Mouse (Mus musculus): ENCODE data around the gene Supv3l1.
"Not testable (repeated sequence)": the region's sequence is repeated elsewhere in the genome, so short reads cannot be mapped to it uniquely, and the experiment has no call there.

Supv3l1 gene

GRCm38 (mm10) chr10:62449364-62450279 lies at the start of gene Supv3l1, which contains the start of gene 4930507D05Rik:
Supv3l1 (minus strand) TSS chr10:62449738.
4930507D05Rik (plus strand) TSS chr10:62449489.
- peak; percentile 89 to 91 for DNase-seq (ENCODE audit: low spot score in 2 of 2)

GRCm38 (mm10) chr10:62491681-62492080 lies 42.1 kb upstream of the Supv3l1 start:
- not testable (repeated sequence) for DNase-seq (ENCODE audit: low spot score in 2 of 2)

DNA sequence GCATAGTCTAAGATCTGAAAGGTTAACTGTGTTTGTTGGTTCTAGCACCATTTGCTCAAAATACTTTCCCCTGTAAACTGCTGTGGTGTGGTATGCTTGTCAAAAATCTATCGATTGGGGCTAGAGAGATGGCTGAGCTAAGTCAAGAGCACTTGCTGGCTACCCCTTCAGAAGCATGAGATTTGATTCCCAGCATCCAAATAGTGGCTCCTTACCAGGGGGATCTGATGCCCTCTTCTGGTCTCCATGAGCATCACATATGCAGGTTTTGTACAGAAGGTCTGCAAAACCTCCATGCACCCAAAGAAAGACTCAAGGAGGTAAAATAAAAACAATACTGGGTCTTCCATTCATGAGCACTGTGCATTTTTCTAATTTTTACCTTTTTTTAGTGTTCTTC lies 38.7 kb upstream of the Supv3l1 start:
- peak in 1 of 2 experiments; percentile 30 for DNase-seq (ENCODE audit: low spot score in 2 of 2)

DNA sequence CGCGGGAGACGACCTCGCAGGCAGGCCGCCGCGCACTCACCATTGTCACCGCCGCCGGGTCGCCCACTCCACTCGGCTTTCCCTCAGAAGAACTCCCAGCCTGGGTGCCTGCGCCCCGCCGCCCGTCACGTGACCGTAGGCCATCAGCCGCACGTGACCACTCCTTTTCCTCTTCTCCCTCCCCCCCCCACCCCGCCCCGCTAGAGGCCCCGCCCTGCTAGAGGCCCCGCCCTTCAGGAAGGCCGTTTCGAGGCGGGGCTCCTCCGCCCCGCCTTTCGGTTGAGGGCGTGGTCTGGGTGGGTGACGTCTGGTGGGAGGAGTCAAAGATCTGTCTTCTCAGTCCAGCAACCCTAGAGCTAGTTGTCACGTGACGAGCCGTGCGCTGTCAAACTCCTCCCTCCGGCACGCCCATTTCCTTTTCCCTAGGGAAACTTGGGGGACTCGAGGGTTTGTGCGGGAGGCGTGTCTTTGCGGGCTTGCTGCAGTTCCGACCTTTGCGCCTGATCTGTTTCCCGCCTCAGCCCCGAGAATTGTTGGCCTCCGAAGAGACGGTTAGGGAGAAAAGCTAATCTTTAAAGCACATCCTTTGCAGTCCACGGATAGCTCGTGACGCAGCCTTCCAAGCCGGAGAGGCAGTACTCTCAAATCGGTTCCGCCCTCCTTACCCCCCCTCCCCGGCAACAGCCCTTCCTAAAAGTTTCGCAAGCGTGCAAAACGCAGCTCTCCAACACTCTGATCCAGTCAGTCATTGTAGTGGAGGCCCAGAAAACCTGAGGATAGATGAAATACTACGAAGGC lies 37.3 kb upstream of the Supv3l1 start, which contains the start of gene Vps26a:
Gene Vps26a, minus strand, starts transcription at position 188 of the 798 bp plus-strand sequence.
- DNase-seq (ENCODE audit: low spot score in 2 of 2) = peak; percentile 98 to 99

DNA sequence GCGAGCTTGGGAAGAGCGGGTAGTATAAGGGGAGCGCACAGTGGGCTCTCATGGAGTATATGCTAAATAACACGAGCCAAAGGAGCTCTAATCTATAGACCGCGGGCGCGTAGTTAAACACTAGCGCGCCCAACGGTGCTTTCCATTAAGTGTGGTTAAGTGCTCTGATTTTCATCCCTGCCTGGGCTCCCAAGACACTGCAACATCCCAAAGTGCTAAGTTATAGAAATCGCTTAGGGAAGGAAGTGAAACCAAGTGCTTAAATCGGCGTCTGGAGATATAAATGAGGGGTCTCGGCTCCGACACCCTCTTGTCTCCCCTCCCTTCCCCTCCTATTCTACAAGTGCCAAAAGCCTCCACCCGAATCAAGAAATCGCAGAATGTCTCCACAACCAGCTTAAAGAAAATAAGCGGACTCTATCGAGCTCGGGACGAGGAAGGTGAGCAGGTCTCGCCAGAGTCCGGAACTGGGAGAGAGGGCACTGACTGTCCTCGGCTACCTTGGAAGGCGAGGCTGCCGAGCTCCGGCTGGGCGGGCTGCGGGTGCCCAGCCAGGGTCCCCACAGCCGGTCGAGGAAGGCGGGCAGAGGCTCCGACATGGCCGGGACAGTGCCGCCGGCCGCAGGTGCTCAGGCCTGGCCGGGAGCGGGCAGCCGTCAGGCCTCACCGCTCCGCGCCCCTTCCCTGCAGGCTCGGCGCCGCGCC lies 36.5 kb upstream of the Supv3l1 start:
- DNase-seq (ENCODE audit: low spot score in 2 of 2) = peak in 1 of 2 experiments; percentile 10

DNA sequence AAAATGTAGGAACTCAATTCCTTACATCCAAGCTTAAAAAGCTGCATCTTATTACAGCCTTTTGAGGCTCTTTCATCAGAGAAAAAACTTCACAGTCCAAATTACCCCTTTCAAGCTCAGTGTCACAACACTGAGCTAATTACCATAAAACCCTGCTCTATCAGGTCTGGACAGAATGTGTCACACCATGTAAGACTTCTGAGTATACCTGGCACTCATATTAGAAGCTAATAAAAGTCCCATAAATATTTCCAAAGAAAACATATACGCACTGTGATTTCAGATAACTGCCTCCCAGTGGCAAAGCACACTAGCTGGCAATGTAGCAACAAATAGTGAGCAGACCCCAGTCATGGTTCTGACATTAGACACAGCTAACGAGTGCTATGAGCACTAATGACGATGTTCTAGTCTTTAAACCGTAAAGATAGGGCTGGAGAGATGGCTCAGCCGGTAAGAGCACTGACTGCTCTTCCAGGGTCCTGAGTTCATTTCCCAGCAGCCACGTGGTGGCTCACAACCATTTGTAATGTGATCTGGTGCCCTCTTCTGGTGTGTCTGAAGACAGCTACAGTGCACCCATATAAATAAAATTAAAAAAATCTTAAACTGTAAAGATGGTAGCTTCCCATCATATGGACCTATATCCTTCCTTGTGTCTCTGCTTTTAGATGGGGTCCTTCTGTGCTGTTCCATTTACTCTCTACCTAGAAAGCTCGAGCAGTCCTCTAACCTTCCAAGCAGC lies 31.7 kb upstream of the Supv3l1 start:
- DNase-seq (ENCODE audit: low spot score in 2 of 2) = no peak

DNA sequence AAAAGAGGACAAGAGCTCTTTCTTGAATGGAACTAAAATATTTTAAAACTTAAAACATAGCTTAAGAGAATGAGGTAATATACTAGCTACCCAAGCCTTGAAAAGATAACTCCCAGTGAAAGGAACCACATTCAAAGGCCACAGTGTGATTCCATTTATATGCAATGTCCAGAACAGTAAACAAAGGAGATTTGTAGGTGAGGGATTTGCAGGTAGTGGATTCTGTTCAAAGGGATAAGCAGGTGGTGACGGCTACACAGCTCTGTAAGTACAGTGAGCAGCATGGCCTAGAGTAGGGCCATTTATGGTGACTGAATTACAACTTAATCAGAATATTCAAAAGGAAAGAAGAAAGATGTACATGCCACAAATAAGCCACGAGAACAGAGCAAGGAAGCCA lies 27.4 kb upstream of the Supv3l1 start:
- no peak for DNase-seq (ENCODE audit: low spot score in 2 of 2)

GRCm38 (mm10) chr10:62474944-62475343 lies 25.4 kb upstream of the Supv3l1 start:
- DNase-seq (ENCODE audit: low spot score in 2 of 2) = no peak

- DNase-seq (ENCODE audit: low spot score in 2 of 2) = no peak
Measured at GRCm38 (mm10) chr10:62471105-62471504, 21.6 kb upstream of the Supv3l1 start.

DNA sequence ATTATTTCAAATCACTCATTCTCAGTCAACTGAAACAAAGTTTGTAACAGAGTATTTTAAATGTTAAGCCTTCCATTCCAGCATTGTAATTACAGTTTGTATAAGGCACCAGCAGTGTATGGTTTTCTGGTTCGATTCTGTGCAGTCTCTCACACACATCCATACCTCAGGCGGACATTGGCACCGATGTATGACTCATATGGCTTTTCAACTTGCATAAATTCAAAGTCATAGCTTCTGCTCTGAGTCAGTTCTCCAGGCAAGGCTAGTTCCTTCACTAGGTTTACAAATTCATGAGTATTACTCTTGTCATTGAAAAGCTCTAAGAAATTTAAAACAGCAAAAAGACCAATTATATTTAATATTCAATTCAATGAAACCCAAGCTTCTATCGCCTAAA lies 20.2 kb upstream of the Supv3l1 start:
- no peak for DNase-seq (ENCODE audit: low spot score in 2 of 2)

DNA sequence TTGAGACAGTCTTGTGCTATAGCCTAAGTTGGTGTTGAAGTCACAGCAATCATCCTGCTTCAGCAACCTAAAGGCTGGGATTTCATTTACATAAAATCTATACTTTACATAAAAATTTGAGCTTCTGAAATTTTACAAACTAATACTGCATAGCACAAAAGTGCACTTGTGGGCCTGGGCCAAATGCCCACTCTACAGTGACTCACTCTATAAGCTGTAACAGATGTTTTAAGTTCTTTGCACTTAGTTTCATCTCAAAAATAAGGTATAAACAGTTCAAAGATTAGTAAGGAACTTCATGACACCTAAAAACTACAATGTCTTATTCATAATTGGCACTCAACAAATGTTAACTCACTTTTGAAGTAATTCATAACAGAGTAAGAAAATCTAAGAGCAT lies 11.8 kb upstream of the Supv3l1 start:
- DNase-seq (ENCODE audit: low spot score in 2 of 2) = no peak

GRCm38 (mm10) chr10:62452001-62452400 lies 2.5 kb upstream of the Supv3l1 start:
- not testable (repeated sequence) for DNase-seq (ENCODE audit: low spot score in 2 of 2)

- no peak for DNase-seq (ENCODE audit: low spot score in 2 of 2)
Measured at GRCm38 (mm10) chr10:62450280-62450640, 722 bp upstream of the Supv3l1 start.

GRCm38 (mm10) chr10:62430427-62430826 lies 19.1 kb downstream of the Supv3l1 start:
- no peak for DNase-seq (ENCODE audit: low spot score in 2 of 2)

GRCm38 (mm10) chr10:62425081-62425871 lies 24.3 kb downstream of the Supv3l1 start:
- no peak for DNase-seq (ENCODE audit: low spot score in 2 of 2)

DNA sequence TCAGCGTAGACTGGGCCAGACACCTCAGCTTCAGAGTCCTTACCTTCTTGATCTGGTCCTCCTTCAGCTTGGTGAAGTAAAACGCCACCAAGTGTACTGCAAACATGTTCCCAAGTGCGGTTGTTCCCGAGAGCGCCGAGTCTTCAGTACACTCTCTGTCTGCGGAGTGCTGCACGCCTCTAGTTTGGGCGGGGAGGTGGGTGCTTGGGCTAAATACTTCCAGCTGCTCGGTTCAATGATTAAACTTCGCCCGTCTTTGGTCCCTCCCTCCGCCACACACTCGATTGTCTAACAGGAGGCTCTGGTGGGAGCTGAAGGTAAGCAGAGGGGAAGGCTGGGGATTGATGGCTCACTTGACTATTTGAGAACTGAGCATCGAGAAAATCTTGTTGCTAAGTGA lies 27.3 kb downstream of the Supv3l1 start, which contains the start of gene Hkdc1:
Gene Hkdc1, minus strand, starts transcription at position 237 of the 400 bp plus-strand sequence.
- no peak for DNase-seq (ENCODE audit: low spot score in 2 of 2)

- DNase-seq (ENCODE audit: low spot score in 2 of 2) = no peak
Measured at GRCm38 (mm10) chr10:62421127-62421526, 28.4 kb downstream of the Supv3l1 start.

- DNase-seq (ENCODE audit: low spot score in 2 of 2) = no peak
Measured at GRCm38 (mm10) chr10:62420399-62420798, 29.1 kb downstream of the Supv3l1 start.

GRCm38 (mm10) chr10:62419422-62419821 lies 30.1 kb downstream of the Supv3l1 start:
- DNase-seq (ENCODE audit: low spot score in 2 of 2) = no peak

DNA sequence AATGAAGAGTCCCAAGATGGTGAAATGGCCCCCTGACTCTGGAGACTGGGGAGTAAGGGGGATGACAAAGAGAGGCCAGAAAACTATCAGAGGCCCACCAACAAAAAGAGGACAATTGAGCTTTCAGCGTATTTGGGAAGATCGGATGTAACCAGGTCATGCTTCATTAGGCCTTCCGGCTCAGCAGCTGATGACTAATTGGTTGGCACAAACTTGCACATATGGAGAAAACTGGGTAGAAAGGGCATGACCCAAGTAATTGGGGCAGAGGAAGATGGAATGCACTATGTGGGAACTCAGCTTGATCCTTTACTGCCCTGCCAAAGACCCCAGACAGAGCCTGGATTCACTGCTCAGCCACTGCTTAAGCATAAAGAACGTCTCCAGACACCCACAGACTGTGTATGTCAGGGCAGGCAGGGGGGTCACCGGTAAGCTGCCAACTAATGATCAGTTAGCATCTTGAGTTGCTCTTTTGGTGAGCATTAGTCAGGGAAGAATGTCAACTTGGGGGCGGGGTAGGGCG lies 30.6 kb downstream of the Supv3l1 start:
- DNase-seq (ENCODE audit: low spot score in 2 of 2) = no peak

All from left cerebral cortex, adult 9 months (tissue).